Mouse (Mus musculus): ENCODE data around the gene Fam168a. TPM values are rescaled to one million over a fixed set of nuclear protein-coding genes. Genes with fewer than 3 reads are reported as not detected.
"Not testable (repeated sequence)": the region's sequence is repeated elsewhere in the genome, so short reads cannot be mapped to it uniquely, and the experiment has no call there.

Gene Fam168a
- polyA plus RNA-seq, 1 experiment from 2014 or later: 97.8 TPM

DNA sequence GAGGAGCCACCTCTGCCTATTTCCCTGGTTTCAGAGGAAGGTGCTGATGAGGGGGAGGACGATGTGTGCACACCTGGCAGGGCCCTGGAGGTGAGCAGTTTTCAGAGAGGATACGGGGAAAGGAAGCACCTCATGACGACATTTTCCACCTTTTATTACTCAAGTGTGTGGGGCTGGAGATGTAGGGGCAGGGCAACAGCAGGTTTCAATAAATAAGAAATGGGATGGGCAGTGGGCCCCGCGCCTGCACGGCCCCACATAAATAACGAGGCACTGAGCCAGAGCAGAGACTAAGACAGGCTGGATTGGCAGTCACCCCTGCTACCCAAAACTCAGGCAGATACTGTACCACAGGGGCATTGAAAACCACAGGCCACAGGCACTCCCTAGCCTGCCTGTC lies 139.6 kb downstream of the Fam168a start:
- H3K4me3 ChIP-seq; H3K27ac ChIP-seq (replicated peaks); H3K9ac ChIP-seq; H3K27me3 ChIP-seq; H3K4me2 ChIP-seq; H3K9me3 ChIP-seq: not testable (repeated sequence)
- peaks cover 13% of the 10 kb centered on the region for H3K4me1 ChIP-seq (replicated peaks)
- peaks cover 15% of the 10 kb centered on the region; the same call in 1 of the 2 replicates for H3K36me3 ChIP-seq
- ATAC-seq (ENCODE audit: low read depth): peak; percentile 9; the same call in 1 of the 2 replicates
- WGBS: 68% methylated on average over 7 of the region's 7 CpGs

GRCm38 (mm10) chr7:100847131-100847530 lies 140.7 kb downstream of the Fam168a start:
- peaks cover 9% of the 10 kb centered on the region; the same call in 1 of the 2 replicates for H3K36me3 ChIP-seq
- H3K4me1 ChIP-seq (replicated peaks): peaks cover 24% of the 10 kb centered on the region
- 90% methylated on average over 6 of the region's 6 CpGs for WGBS
- H3K9me3 ChIP-seq: no peaks in the 10 kb centered on the region
- H3K4me2 ChIP-seq: no peak overlapping the region
- H3K4me3 ChIP-seq: no peak overlapping the region
- ATAC-seq (ENCODE audit: low read depth): no peak
- no peak overlapping the region for H3K9ac ChIP-seq
- H3K27ac ChIP-seq (replicated peaks): no peak overlapping the region
- H3K27me3 ChIP-seq: no peaks in the 10 kb centered on the region

DNA sequence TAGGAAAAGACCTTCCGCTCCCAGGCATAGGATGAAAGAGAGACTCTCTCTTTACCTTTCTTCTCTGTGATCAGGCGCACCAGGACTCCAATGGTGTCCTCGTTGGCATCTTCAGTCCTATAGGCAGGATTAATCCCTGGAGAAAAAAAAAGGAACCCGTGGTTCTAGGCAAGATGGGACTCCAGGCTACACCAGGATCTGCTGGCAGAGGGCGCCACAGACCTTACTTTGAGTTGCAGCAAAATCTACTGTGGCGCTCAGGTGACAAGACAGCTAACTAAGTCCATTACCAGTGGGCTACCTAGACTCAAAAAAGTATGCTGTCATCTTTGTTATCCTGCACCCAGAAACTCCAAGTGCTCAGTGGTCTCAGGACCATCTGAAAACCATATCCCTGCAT lies 142.3 kb downstream of the Fam168a start:
- Histone ChIP-seq H3K27me3 (no peaks in the 10 kb centered on the region), H3K9me3 (no peaks in the 10 kb centered on the region), H3K4me3 (no peak overlapping the region), H3K36me3 (no peaks in the 10 kb centered on the region), H3K4me1 (replicated peaks) (peaks cover 29% of the 10 kb centered on the region), H3K9ac (no peak overlapping the region), H3K4me2 (no peak overlapping the region), H3K27ac (replicated peaks) (no peak overlapping the region)
- WGBS: 35% methylated on average over 6 of the region's 6 CpGs
- no peak for ATAC-seq (ENCODE audit: low read depth)

GRCm38 (mm10) chr7:100849508-100849907 lies 143.1 kb downstream of the Fam168a start:
- Histone ChIP-seq H3K4me1 (replicated peaks) (peaks cover 29% of the 10 kb centered on the region), H3K27me3 (no peaks in the 10 kb centered on the region), H3K9ac (no peak overlapping the region), H3K27ac (replicated peaks) (no peak overlapping the region), H3K36me3 (no peaks in the 10 kb centered on the region), H3K4me3 (no peak overlapping the region), H3K4me2 (no peak overlapping the region), H3K9me3 (no peaks in the 10 kb centered on the region)
- no peak for ATAC-seq (ENCODE audit: low read depth)
- WGBS: 93% methylated on average over 2 of the region's 2 CpGs

GRCm38 (mm10) chr7:100851481-100852356 lies 145.3 kb downstream of the Fam168a start:
- no peak overlapping the region for H3K9ac ChIP-seq
- peaks cover 24% of the 10 kb centered on the region for H3K4me1 ChIP-seq (replicated peaks)
- H3K9me3 ChIP-seq: no peaks in the 10 kb centered on the region
- no peaks in the 10 kb centered on the region for H3K27me3 ChIP-seq
- H3K27ac ChIP-seq (replicated peaks): peak overlapping the region; percentile 52
- no peak for ATAC-seq (ENCODE audit: low read depth)
- no peak overlapping the region for H3K4me2 ChIP-seq
- WGBS: 57% methylated on average over 9 of the region's 9 CpGs
- no peak overlapping the region for H3K4me3 ChIP-seq
- H3K36me3 ChIP-seq: no peaks in the 10 kb centered on the region

DNA sequence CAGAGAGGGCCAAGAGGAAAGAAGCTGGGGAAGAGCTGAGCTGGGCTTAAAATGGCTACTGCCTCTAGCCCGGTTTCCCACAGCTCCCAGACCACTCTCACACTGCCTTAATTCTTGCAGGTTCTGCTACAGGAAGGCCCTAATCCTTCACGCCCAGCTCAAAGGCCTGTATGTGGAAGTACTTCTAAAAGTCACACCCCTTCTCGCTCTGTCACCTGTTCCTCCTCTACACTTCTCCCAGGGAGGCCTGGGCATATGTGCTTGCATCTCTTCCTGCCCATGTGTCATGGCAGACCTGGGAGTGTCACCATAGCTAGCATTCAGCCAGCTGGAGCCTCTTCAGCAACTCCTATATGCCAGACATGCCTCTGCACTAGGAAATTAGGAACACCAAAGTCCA lies 147.0 kb downstream of the Fam168a start:
- Histone ChIP-seq H3K27ac (replicated peaks) (no peak overlapping the region), H3K9me3 (no peaks in the 10 kb centered on the region), H3K4me3 (no peak overlapping the region), H3K4me2 (no peak overlapping the region), H3K9ac (no peak overlapping the region), H3K27me3 (no peaks in the 10 kb centered on the region), H3K4me1 (replicated peaks) (peaks cover 24% of the 10 kb centered on the region), H3K36me3 (no peaks in the 10 kb centered on the region)
- no peak for ATAC-seq (ENCODE audit: low read depth)
- 81% methylated on average over 3 of the region's 3 CpGs for WGBS

DNA sequence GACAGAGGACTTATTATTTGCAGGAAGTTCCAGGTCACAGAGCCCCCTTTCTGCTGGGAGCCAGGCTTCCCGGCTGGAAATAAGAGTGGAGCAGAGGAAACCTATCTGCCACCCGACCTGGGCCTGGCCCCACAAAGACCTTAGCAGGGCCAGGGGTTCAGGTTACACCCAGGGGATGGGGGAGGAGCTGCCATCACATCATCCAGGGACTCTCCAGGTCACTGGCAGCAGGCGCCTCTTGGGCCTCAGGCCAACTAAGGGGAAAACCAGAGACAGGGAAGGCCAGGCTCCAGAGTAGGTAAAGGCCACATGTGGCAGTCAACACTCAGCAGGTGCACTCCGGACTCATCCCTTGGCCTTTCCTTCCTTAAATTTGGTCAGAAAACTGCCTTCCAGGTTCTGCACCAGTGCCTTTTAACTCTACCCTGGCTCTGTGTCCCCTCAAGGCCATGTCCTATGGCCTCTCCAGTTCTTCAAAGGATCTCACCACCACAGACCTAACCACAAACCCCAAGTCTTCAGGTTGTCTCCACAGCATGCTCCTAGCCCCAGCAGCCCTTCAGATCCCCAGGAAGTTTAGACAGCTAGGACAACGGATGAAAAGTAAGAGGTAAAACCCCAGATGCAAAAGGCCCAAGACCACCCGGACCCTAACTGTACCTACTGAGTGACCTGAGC lies 147.8 kb downstream of the Fam168a start:
- H3K36me3 ChIP-seq: no peaks in the 10 kb centered on the region
- ATAC-seq (ENCODE audit: low read depth): no peak
- H3K9me3 ChIP-seq: no peaks in the 10 kb centered on the region
- H3K27me3 ChIP-seq: no peaks in the 10 kb centered on the region
- no peak overlapping the region for H3K4me2 ChIP-seq
- 56% methylated on average over 6 of the region's 6 CpGs for WGBS
- H3K4me1 ChIP-seq (replicated peaks): peaks cover 24% of the 10 kb centered on the region
- no peak overlapping the region for H3K9ac ChIP-seq
- H3K4me3 ChIP-seq: no peak overlapping the region
- no peak overlapping the region for H3K27ac ChIP-seq (replicated peaks)

DNA sequence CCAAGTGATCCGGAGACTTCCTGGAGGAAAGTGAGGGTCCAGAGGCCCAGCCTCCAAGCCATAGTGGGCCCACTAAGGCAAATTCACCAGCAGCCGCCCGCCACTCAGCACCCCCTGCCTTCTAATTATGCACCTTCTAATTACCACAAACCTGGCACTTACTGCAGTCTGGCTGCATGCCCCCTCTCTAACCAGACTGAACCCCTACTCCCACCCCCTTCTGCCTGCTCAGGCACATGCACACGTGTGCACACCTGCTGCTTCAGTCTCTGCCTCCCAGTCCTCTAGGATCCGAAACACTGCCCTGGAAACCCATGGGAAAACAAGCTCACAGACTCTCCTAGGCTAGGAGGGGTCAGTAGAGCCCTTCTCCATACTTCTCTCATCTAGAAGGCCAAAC lies 148.4 kb downstream of the Fam168a start:
- Histone ChIP-seq H3K27me3 (no peaks in the 10 kb centered on the region), H3K9ac (no peak overlapping the region), H3K4me1 (replicated peaks) (peaks cover 24% of the 10 kb centered on the region), H3K36me3 (no peaks in the 10 kb centered on the region), H3K27ac (replicated peaks) (no peak overlapping the region), H3K9me3 (no peaks in the 10 kb centered on the region), H3K4me3 (no peak overlapping the region), H3K4me2 (no peak overlapping the region)
- 65% methylated on average over 5 of the region's 5 CpGs for WGBS
- ATAC-seq (ENCODE audit: low read depth): no peak

GRCm38 (mm10) chr7:100855300-100855699 lies 148.9 kb downstream of the Fam168a start:
- H3K27ac ChIP-seq (replicated peaks): no peak overlapping the region
- H3K9ac ChIP-seq: no peak overlapping the region
- H3K9me3 ChIP-seq: no peaks in the 10 kb centered on the region
- 47% methylated on average over 4 of the region's 4 CpGs for WGBS
- H3K4me2 ChIP-seq: no peak overlapping the region
- H3K4me1 ChIP-seq (replicated peaks): peaks cover 24% of the 10 kb centered on the region
- ATAC-seq (ENCODE audit: low read depth): no peak
- H3K27me3 ChIP-seq: no peaks in the 10 kb centered on the region
- H3K36me3 ChIP-seq: no peaks in the 10 kb centered on the region
- H3K4me3 ChIP-seq: no peak overlapping the region

DNA sequence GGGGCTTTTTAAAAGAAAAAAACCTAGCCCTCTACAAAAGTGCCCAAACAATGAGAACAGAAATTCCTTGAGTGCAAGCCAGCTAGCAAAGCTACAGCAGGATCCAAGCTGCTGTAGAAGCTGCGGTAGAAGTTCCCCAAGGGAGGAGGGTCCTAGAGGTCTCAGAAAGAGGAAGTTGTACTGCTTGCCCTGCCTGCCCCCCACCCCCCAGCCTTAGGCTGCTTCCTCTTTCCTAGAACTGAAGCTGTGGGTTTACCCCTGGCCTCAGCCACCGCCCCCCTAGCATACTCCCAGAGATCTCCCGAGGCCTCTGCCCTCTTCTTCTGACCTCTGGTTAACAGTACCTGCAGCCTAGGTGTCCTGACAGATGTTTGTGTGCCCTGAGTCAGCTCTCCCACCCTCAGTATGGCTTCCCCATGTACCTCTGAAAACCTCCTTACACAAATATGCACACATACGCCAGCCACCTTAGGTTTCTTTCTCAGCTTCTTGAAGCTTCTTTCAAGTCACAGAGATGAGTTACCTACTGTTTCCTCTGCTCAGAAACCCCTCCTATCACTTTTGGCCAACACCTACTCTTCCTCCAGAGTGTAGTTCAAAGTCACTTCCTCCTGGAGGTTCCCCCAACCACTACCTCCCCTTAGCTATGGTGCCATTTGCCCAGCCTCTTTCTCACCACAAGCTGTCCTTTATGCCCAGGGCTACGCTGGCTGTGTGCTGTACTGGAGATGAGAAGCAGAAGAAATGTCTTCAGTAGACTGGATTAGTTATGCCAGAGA lies 149.5 kb downstream of the Fam168a start:
- Histone ChIP-seq H3K4me2 (no peak overlapping the region), H3K36me3 (no peaks in the 10 kb centered on the region), H3K4me1 (replicated peaks) (peaks cover 23% of the 10 kb centered on the region), H3K4me3 (no peak overlapping the region), H3K27me3 (no peaks in the 10 kb centered on the region), H3K9me3 (no peaks in the 10 kb centered on the region), H3K27ac (replicated peaks) (no peak overlapping the region), H3K9ac (no peak overlapping the region)
- WGBS: 82% methylated on average over 5 of the region's 5 CpGs
- no peak for ATAC-seq (ENCODE audit: low read depth)

DNA sequence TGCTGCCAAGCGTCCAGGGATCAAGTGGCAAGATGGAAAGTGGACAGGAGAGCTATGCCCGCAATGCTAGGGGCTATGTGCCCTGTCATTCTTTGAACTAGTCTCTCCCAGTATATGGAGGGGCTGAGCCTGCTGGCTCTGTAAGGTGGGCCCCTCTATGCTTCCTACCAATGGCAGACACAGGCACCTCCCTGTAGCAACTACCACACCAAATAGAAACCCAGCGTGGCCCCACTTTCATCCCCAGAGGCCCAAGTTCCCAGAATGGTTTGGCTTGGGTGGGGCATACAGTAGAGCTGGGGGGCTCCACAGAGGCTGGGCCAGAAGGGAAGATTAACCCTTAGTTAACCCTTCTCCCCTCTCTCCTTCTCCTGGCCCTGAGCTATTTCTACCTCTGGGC lies 154.0 kb downstream of the Fam168a start:
- Histone ChIP-seq H3K27ac (replicated peaks) (no peak overlapping the region), H3K9me3 (no peaks in the 10 kb centered on the region), H3K9ac (no peak overlapping the region), H3K4me1 (replicated peaks) (peaks cover 16% of the 10 kb centered on the region), H3K4me2 (no peak overlapping the region), H3K27me3 (no peaks in the 10 kb centered on the region), H3K36me3 (no peaks in the 10 kb centered on the region), H3K4me3 (no peak overlapping the region)
- 82% methylated on average over 3 of the region's 3 CpGs for WGBS
- no peak for ATAC-seq (ENCODE audit: low read depth)

DNA sequence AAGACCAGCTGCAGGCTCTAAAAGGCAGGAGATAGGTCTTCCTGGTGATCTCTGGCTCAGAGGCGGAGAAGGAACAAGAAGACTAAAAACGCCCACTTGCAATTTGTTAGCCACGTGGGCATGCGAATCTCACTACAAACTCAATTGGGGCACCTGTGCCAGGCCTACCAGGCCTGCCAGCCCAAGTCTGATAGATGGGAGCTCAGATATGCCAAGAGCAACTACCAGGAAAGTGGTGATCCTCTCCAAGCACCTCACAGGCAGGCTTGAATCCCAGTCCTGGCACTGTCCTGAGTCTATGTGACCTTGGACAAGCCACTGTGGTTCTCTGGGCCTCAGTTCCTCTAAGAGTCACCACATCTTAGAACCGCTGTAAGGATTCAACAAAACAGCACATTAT lies 154.8 kb downstream of the Fam168a start:
- Histone ChIP-seq H3K4me2 (no peak overlapping the region), H3K27ac (replicated peaks) (no peak overlapping the region), H3K36me3 (no peaks in the 10 kb centered on the region), H3K9me3 (no peaks in the 10 kb centered on the region), H3K9ac (no peak overlapping the region), H3K4me3 (no peak overlapping the region), H3K27me3 (no peaks in the 10 kb centered on the region), H3K4me1 (replicated peaks) (peaks cover 14% of the 10 kb centered on the region)
- no peak for ATAC-seq (ENCODE audit: low read depth)
- 90% methylated on average over 5 of the region's 5 CpGs for WGBS
